Mouse (Mus musculus): ENCODE measurements around the gene Whamm. TPM values are rescaled to one million over a fixed set of nuclear protein-coding genes. Genes with fewer than 3 reads are reported as not detected.
A peak's percentile ranks its signal among the peaks of the same experiment; 100 is the strongest.

Whamm gene
- polyA plus RNA-seq, 1 experiment from 2014 or later = 6.9 TPM

MicroRNA genes within 50 kb of the gene (microRNA counts, 519-probe panel; counts per million panel counts)
- microRNA mmu-miR-1839-3p = 19.3 counts per million
- microRNA mmu-miR-1839-5p = 2,434 counts per million, percentile 46 among the panel's probes with 10 or more counts

Other genes with a start within 250 kb of the Whamm start
- 1,342 and 1,410 TPM in 2 replicates for gene Rps17, start 226.0 kb upstream of the Whamm start, polyA plus RNA-seq (2014; fragmentation: Nextera tagmentation; extraction: Ambion mirVana)
- 2.4 and 3.4 TPM in 2 replicates for gene Cpeb1, start 115.8 kb upstream of the Whamm start, polyA plus RNA-seq (2014; fragmentation: Nextera tagmentation; extraction: Ambion mirVana)
- gene Ap3b2, start 77.3 kb upstream of the Whamm start, polyA plus RNA-seq (2014; fragmentation: Nextera tagmentation; extraction: Ambion mirVana) = 4.9 and 7.2 TPM in 2 replicates
- gene BC048679, start 73.0 kb upstream of the Whamm start, polyA plus RNA-seq (2014; fragmentation: Nextera tagmentation; extraction: Ambion mirVana) = not detected in 2 replicates
- gene Fsd2, start 4.3 kb upstream of the Whamm start, polyA plus RNA-seq (2014; fragmentation: Nextera tagmentation; extraction: Ambion mirVana) = 3.7 and 5.0 TPM in 2 replicates
- gene Homer2, start 136.3 kb downstream of the Whamm start, polyA plus RNA-seq (2014; fragmentation: Nextera tagmentation; extraction: Ambion mirVana) = 23.7 and 25.2 TPM in 2 replicates
- gene Ramac, start 191.7 kb downstream of the Whamm start, polyA plus RNA-seq (2014; fragmentation: Nextera tagmentation; extraction: Ambion mirVana) = 107 TPM in 2 replicates
- gene 3110040N11Rik, start 218.2 kb downstream of the Whamm start, polyA plus RNA-seq (2014; fragmentation: Nextera tagmentation; extraction: Ambion mirVana) = 51.3 and 53.7 TPM in 2 replicates

All from embryonic facial prominence, embryonic 14.5 days (tissue).